Mouse (Mus musculus): ENCODE measurements around the gene Zfp287. TPM values are rescaled to one million over a fixed set of nuclear protein-coding genes. Genes with fewer than 3 reads are reported as not detected.

Zfp287 gene
- 11.7 TPM for polyA plus RNA-seq (2015; fragmentation: Illumina TruSeq; extraction: RNeasy Lipid Tissue Mini Kit (QIAGEN cat#74804); ENCODE audit: low read depth, low replicate concordance)

DNA sequence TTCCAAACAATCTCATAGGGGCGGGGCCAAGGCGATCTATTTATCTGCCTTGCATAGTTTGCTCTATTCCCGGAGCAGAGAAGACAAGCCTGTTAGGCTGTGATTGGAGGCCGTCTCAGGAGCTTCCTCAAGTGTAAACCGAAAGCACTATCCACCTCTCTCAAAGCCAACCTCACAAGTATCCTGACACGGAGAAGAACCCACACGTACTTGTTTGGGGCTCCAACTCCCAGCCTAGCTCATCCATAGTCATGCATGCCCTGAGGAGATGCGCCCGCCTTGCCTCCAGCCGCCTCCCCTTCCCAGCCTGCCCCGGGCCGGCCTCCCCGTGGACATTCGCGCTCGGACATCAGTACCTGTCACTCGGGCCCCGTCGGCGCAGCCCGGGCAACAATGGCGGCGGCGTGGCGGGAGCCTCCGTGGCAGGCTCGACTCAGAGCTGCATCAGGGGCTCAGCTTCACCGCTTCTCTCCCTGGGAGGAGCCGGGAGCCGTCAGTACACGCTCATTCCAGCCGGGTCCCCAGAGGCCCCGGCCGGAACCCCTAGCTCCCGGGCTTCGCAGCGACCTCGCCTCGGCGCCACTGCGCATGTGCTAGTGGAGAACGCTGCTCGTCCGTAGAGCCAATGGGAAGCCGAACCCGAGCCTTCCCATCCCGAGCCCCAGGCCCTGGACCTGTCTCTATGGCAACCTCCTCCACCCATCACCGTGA is at the start of gene Zfp287:
Gene Zfp287, minus strand, starts transcription at position 595 of the 711 bp plus-strand sequence.

GRCm38 (mm10) chr11:62752780-62753179 is 21.1 kb upstream of the Zfp287 start, which contains the start of gene Gm10428:
Gene Gm10428 (plus strand): TSS chr11:62753100.

Other genes starting within 250 kb of the Zfp287 start
- 49.9 TPM for gene Cenpv, start 192.6 kb downstream of the Zfp287 start, polyA plus RNA-seq (2015; fragmentation: Illumina TruSeq; extraction: RNeasy Lipid Tissue Mini Kit (QIAGEN cat#74804); ENCODE audit: low read depth, low replicate concordance)
- 3,249 TPM for gene Ubb, start 180.7 kb downstream of the Zfp287 start, polyA plus RNA-seq (2015; fragmentation: Illumina TruSeq; extraction: RNeasy Lipid Tissue Mini Kit (QIAGEN cat#74804); ENCODE audit: low read depth, low replicate concordance)
- 16.7 TPM for gene Trpv2, start 157.4 kb downstream of the Zfp287 start, polyA plus RNA-seq (2015; fragmentation: Illumina TruSeq; extraction: RNeasy Lipid Tissue Mini Kit (QIAGEN cat#74804); ENCODE audit: low read depth, low replicate concordance)
- 18.1 TPM for gene Lrrc75a, start 83.4 kb downstream of the Zfp287 start, polyA plus RNA-seq (2015; fragmentation: Illumina TruSeq; extraction: RNeasy Lipid Tissue Mini Kit (QIAGEN cat#74804); ENCODE audit: low read depth, low replicate concordance)
- 29.5 TPM for gene Mmgt2, start 83.2 kb downstream of the Zfp287 start, polyA plus RNA-seq (2015; fragmentation: Illumina TruSeq; extraction: RNeasy Lipid Tissue Mini Kit (QIAGEN cat#74804); ENCODE audit: low read depth, low replicate concordance)
- gene Gm10428, start 21.2 kb upstream of the Zfp287 start, polyA plus RNA-seq (2015; fragmentation: Illumina TruSeq; extraction: RNeasy Lipid Tissue Mini Kit (QIAGEN cat#74804); ENCODE audit: low read depth, low replicate concordance) = not detected
- 22.7 TPM for gene Zfp286, start 57.6 kb upstream of the Zfp287 start, polyA plus RNA-seq (2015; fragmentation: Illumina TruSeq; extraction: RNeasy Lipid Tissue Mini Kit (QIAGEN cat#74804); ENCODE audit: low read depth, low replicate concordance)
- 2.0 TPM for gene Trim16, start 88.3 kb upstream of the Zfp287 start, polyA plus RNA-seq (2015; fragmentation: Illumina TruSeq; extraction: RNeasy Lipid Tissue Mini Kit (QIAGEN cat#74804); ENCODE audit: low read depth, low replicate concordance)
- gene Fbxw10, start 115.2 kb upstream of the Zfp287 start, polyA plus RNA-seq (2015; fragmentation: Illumina TruSeq; extraction: RNeasy Lipid Tissue Mini Kit (QIAGEN cat#74804); ENCODE audit: low read depth, low replicate concordance) = 0.82 TPM
- 45.8 TPM for gene Tvp23b, start 147.6 kb upstream of the Zfp287 start, polyA plus RNA-seq (2015; fragmentation: Illumina TruSeq; extraction: RNeasy Lipid Tissue Mini Kit (QIAGEN cat#74804); ENCODE audit: low read depth, low replicate concordance)
- gene Cdrt4, start 219.3 kb upstream of the Zfp287 start, polyA plus RNA-seq (2015; fragmentation: Illumina TruSeq; extraction: RNeasy Lipid Tissue Mini Kit (QIAGEN cat#74804); ENCODE audit: low read depth, low replicate concordance) = not detected